ENCODE assay signal across 8 mouse cellular contexts in the genomic region with DNA sequence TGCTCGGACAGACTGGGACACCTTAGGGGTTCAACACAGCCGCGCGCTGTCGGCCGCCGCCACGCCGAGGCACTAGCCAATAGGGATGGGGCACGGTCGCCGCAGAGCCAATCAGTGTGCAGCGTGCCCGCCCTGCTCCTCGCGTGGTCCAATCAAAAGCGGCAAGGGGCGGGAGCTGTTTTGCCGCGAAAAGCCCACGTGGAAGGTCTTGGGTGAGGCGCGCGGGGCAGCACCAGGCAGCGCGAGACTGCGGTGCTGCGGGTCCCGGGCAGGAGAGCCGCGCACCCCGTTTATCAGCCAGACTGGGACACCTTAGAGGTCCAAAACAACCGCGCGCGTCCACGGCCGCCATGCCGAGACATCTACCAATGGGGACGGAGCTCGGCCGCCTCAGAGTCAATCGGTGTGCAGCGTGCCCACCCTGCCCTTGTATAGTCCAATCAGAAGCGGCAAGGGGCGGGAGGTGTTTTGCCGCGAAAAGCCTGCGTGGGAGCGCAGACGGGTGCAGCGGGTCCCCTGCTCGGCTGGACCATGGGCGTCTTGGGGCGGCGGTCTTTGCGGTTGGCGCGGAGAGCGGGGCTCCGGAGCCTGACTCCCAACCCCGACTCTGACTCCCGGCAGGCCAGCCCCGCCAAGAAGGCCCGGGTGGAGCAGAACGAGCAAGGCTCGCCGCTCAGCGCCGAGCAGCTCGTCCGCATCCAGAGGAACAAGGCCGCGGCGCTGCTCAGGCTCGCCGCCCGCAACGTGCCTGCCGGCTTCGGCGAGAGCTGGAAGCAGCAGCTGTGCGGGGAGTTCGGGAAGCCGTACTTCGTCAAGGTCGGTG. TPM values are rescaled to one million over a fixed set of nuclear protein-coding genes. Genes with fewer than 3 reads are reported as not detected.
A peak's percentile ranks its signal among the peaks of the same experiment; 100 is the strongest.
DNase-seq lines count a peak whose midpoint lies in the region; ATAC-seq lines count a peak whose summit lies in the region.

No protein-coding gene starts in this region.

- H3K4me1 ChIP-seq in megakaryocyte, embryonic 14.5 days: peaks cover 81% of the 10 kb centered on the region

- H3K27me3 ChIP-seq in megakaryocyte, embryonic 14.5 days (replicated peaks): peaks cover 2% of the 10 kb centered on the region

- H3K9me3 ChIP-seq in megakaryocyte, embryonic 14.5 days: no peaks in the 10 kb centered on the region

- peaks cover 16% of the 10 kb centered on the region for H3K36me3 ChIP-seq in megakaryocyte, embryonic 14.5 days (replicated peaks; ENCODE audit: low read length)

- peak; percentile 82 for ATAC-seq in inflammation-experienced regulatory T-cells, adult 6 months

- DNase-seq in adrenal gland, adult (ENCODE audit: inconsistent age in 2 of 2, low spot score in 1 of 2): peak; percentile 93 to 98
- peak; percentile 97 for DNase-seq in embryo, embryonic 10 days (ENCODE audit: low spot score)
- DNase-seq in gastrocnemius, postnatal 10 days: peak; percentile 95
- peak; percentile 62 to 94 for DNase-seq in left cerebral cortex, adult 9 months (ENCODE audit: low spot score in 2 of 2)
- DNase-seq in right cerebral cortex, adult 2 months (ENCODE audit: low spot score in 2 of 2): peak; percentile 94 to 96
- DNase-seq in urinary bladder, postnatal 10 days (ENCODE audit: low spot score): peak; percentile 77

- peak overlapping the region; percentile 95 for H3K4me3 ChIP-seq in megakaryocyte, embryonic 14.5 days (replicated peaks)

RNA-seq across cellular contexts. Expression of a gene that starts 0.7 kb away (rescaled TPM):
- total RNA-seq in gastrocnemius, postnatal 10 days (2021): 1 to 10 TPM; 5.8 to 6.8 TPM
- polyA plus RNA-seq in inflammation-experienced regulatory T-cells, adult 6 months (2017; shearing (Covaris generic)): 1 to 10 TPM; 7.8 to 9.1 (median 8.5) TPM
- polyA plus RNA-seq in megakaryocyte, embryonic 14.5 days (2012; ENCODE audit: insufficient read depth, low replicate concordance): 10.8 and 14.5 TPM in 2 replicates

RNA-seq across cellular contexts. Expression of a gene that starts 2.9 kb away (rescaled TPM):
- total RNA-seq in gastrocnemius, postnatal 10 days (2021): 1 to 10 TPM; 1.6 to 2.4 TPM
- 1 to 10 TPM; 4.3 to 8.4 (median 5.4) TPM for polyA plus RNA-seq in inflammation-experienced regulatory T-cells, adult 6 months (2017; shearing (Covaris generic))
- 5.6 and 11.6 TPM in 2 replicates for polyA plus RNA-seq in megakaryocyte, embryonic 14.5 days (2012; ENCODE audit: insufficient read depth, low replicate concordance)

RNA-seq across cellular contexts. Expression of a gene that starts 15.4 kb away (rescaled TPM):
- 10 to 100 TPM; 66.3 to 71.7 TPM for total RNA-seq in gastrocnemius, postnatal 10 days (2021)
- 1 to 10 TPM; 1.3 to 4.5 (median 1.7) TPM for polyA plus RNA-seq in inflammation-experienced regulatory T-cells, adult 6 months (2017; shearing (Covaris generic))
- 0.48 TPM in 2 replicates for polyA plus RNA-seq in megakaryocyte, embryonic 14.5 days (2012; ENCODE audit: insufficient read depth, low replicate concordance)

RNA-seq across cellular contexts. Expression of a gene that starts 39.5 kb away (rescaled TPM):
- total RNA-seq in gastrocnemius, postnatal 10 days (2021): under 1 TPM; 0.21 to 0.27 TPM
- not detected for polyA plus RNA-seq in inflammation-experienced regulatory T-cells, adult 6 months (2017; shearing (Covaris generic))
- polyA plus RNA-seq in megakaryocyte, embryonic 14.5 days (2012; ENCODE audit: insufficient read depth, low replicate concordance): 0.13 and 1.4 TPM in 2 replicates

Comparison
In these comparisons a context has a peak if more than half of its experiments do, and no peak if none do; other contexts are left out.
1. Peak in every context shown above with its lines: DNase-seq, ATAC-seq and H3K4me3 ChIP-seq.